Comparison of ENCODE assay signal across 26 mouse cellular contexts in the genomic region with DNA sequence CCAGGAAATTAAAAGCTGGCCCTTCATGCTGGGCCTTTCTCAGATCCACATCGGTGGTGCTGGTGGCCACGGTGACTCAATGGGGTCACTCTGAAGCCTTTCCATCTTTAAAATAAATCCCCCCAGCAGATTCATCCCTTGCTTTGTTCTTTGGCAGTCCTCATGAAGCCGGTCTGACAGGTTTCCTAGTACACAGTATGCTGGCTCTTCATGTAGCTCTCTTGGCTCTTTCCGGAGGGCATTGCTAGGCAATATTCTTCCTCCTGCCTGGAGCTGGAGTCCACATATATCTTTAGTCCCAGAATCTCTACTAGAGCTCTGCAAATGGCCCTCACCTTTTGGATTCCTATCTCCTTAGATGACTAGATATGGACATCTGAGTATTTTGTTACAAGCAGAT.
"Had no signal": no experiment of that assay in that cellular context is flagged by ENCODE, and none has a peak within 500 bp of the region (broad histone marks: within the 10 kb centered on the region; RNA-seq: fewer than 3 reads in every experiment).

No protein-coding gene starts in this region.

- DNase-seq: gastrocnemius, adult 2 months; gastrocnemius, postnatal 10 days; gastrocnemius, postnatal 25 days; heart, adult 18-20 months; heart, postnatal 10 days; heart, postnatal 4 days; kidney, adult 18-20 months; kidney, adult 8-10 months; kidney, postnatal 10 days; kidney, postnatal 25 days; kidney, postnatal 4 days; liver had no signal

- H3K4me2 ChIP-seq: heart, embryonic 12.5 days; hindbrain, embryonic 12.5 days; hindbrain, embryonic 14.5 days; intestine, embryonic 15.5 days; limb, embryonic 12.5 days; liver, embryonic 11.5 days had no signal

- H3K9me3 ChIP-seq: heart, embryonic 10.5 days; heart, embryonic 12.5 days; hindbrain, embryonic 10.5 days; hindbrain, embryonic 12.5 days; intestine, embryonic 15.5 days; limb, embryonic 10.5 days; limb, embryonic 12.5 days had no signal

- H3K9ac ChIP-seq: heart, embryonic 12.5 days; hindbrain, embryonic 12.5 days; hindbrain, embryonic 14.5 days; intestine, embryonic 15.5 days; limb, embryonic 12.5 days had no signal

- H3K27ac ChIP-seq: gastrocnemius, adult 2 months; heart, embryonic 10.5 days; hindbrain, embryonic 10.5 days; hindbrain, embryonic 12.5 days; hindbrain, embryonic 14.5 days; intestine, embryonic 15.5 days; layer of hippocampus, adult 2 months; left cerebral cortex, adult 2 months; limb, embryonic 10.5 days; limb, embryonic 12.5 days had no signal

- H3K4me3 ChIP-seq: gastrocnemius, adult 2 months; heart, embryonic 10.5 days; heart, embryonic 12.5 days; hindbrain, embryonic 10.5 days; hindbrain, embryonic 12.5 days; intestine, embryonic 15.5 days; layer of hippocampus, adult 2 months; left cerebral cortex, adult 2 months; limb, embryonic 10.5 days; limb, embryonic 12.5 days had no signal

- H3K4me1 ChIP-seq: heart, embryonic 10.5 days; heart, embryonic 12.5 days; hindbrain, embryonic 10.5 days; hindbrain, embryonic 12.5 days; intestine, embryonic 15.5 days; limb, embryonic 10.5 days; limb, embryonic 12.5 days had no signal

- ATAC-seq: hindbrain, embryonic 16.5 days; inflammation-experienced regulatory T-cells, adult 6 months; intestine, embryonic 15.5 days; intestine, postnatal 0 days had no signal

- H3K36me3 ChIP-seq: heart, embryonic 10.5 days; heart, embryonic 12.5 days; hindbrain, embryonic 10.5 days; hindbrain, embryonic 12.5 days; intestine, embryonic 15.5 days; limb, embryonic 10.5 days; limb, embryonic 12.5 days had no signal

- H3K27me3 ChIP-seq: heart, embryonic 12.5 days; hindbrain, embryonic 12.5 days; intestine, embryonic 15.5 days; limb, embryonic 12.5 days had no signal
